Mouse (Mus musculus): ENCODE data around the gene Mfsd12. TPM values are rescaled to one million over a fixed set of nuclear protein-coding genes. Genes with fewer than 3 reads are reported as not detected.

Gene Mfsd12
- polyA plus RNA-seq (2015; fragmentation: Nextera tagmentation; extraction: Ambion mirVana) = 36.3 and 38.1 TPM in 2 replicates

DNA sequence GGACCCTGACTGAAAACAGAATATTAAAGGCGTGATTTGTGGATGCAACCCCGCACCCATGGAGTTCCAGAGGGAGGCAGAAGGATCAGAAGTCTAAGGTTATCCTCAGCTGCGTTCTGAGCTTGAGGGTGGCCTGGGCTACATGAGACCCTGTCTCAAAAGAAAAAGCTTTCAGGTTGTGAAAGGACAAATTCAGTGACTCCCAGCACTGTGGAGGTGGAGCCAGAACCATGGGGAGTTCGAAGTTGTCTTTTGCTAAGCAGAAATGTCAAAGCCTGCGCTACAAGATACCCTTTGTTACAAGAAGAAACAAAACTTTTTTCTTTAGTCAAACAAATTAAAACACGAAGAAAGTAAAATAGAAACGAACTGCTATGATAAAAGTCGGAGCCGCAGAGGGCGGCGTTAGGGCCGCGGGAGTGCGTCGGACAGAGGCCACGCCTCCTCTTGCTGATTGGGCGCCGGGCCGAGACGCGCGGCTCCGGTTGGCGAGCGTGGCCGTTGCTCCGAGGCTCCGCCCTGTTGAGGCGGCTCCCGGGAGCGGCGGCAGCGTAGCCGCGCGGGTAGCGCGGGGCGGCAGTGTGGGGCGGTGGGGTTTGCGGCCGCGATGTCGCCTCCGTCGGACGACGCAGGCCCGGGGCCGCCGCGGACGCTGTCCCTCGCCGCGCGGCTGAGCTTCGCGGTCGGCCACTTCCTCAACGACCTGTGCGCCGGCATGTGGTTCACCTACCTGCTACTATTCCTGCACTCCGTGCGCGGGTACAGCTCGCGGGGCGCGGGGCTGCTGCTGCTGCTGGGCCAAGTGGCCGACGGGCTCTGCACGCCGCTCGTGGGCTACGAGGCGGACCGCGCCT lies at the start of gene Mfsd12:
Gene Mfsd12, plus strand, starts transcription at position 501 of the 854 bp plus-strand sequence.
- peak; percentile 93 for DNase-seq (ENCODE audit: low spot score)

DNA sequence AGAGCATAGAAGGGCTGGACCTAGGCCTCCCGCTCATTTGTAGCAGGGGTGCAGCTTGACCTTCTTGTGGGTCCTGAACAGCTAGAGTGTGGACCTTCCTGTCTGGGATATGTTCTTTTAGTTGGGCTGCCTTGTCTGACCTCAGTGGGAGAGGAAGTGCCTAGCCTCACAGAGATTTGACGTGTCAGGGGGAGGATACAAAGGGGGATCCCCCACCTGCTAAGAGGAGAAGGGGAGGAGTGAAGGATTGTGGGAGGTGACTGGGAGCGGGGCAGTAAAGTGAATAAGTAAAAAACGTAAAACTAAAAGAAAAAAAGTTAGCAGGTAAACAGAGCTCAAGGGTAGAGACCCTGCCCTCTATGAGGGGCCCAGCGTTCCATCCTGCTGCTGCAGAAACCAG lies 47.7 kb upstream of the Mfsd12 start:
- no peak for DNase-seq (ENCODE audit: low spot score)

DNA sequence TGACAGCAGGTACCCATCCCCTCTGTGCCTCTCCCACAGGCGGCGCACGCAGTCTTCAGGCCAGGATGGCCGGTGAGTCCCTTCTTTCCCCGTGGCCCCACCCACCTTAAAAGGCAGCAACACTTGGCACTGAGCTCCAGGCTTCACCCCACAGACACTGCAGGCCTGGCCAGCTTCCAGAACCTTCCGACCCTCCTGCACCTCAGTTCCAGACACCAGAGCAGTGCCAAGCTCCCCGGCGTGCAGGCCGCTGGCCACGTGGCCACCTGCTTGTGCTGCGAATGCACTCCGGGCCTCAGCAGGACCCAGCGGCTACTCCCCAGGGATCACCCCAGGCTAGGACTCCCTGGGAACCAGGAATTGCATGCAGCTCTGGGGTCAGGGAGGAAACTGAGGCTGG lies 43.7 kb upstream of the Mfsd12 start:
- no peak for DNase-seq (ENCODE audit: low spot score)

DNA sequence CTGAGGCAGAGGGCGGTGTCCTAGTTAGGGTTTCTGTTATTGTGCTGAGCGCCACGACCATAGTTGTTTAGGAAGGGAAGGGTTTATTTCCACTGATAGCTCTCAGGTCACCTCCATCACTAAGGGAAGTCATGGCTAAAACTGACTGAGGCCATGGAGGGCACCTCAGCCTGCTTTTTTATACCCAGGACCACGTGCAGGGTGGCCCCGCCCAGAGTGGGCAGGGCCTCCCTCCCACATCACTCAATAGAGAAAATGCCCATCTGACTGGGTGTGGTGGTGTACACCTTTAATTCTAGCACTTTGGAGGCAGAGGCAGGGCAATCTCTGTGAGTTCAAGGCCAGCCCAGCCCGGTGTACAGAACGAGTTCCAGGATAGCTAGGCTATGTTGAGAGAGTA lies 43.1 kb upstream of the Mfsd12 start:
- DNase-seq (ENCODE audit: low spot score) = no peak

DNA sequence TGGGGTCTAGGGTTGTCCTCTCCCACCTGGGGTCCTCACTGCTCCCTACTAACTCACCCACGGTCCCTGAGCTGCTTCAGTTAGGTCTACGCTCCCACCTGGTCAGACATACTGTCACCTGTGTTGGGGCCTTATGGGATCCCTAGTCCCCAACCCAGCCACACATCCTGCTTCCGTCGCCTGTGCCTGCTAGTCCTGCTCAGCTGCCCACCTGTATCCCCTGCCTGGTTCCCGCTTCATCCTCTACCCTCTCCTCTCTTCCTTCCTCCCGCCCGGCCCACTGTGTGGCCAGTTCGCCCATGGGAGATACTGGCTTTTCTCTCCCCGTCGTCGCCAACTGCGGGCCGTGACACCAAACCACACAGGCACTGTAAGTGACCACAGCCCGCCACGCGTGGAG lies 41.7 kb upstream of the Mfsd12 start:
- no peak for DNase-seq (ENCODE audit: low spot score)

DNA sequence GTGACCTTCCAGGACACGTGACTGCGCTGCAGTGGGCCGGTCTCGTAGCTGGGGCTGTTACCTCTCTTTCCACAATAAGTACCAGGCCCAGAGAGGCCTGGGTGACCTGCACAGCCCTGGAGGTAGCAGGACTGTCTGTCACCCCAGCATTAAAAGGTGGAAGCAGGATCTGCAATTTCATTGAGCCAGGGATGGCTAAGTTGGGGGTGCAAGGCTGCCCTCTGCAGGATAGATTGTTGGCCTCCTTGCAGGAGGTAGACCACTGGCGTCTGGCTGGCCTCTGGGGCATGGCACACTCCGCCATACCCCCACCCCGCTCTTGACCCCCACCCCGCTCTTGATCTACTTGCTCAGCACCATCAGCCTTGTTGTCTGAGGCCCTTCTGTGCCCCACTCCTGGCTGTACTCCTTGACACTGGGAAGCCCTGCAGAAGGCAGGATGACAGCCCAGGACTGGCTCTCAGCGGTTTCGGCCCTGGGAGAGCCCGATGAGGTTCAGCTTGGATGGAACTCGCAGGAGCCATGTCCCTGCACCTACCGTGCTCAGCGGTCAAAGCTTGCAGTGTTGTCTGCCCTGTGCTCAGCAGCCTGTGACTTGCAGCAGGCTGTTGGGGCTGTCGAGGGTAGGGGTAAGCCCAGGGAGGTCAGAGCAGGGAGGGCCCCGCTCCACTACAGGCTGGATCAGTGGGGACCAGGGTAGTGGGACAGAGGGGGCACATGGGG lies 40.8 kb upstream of the Mfsd12 start:
- DNase-seq (ENCODE audit: low spot score) = no peak

DNA sequence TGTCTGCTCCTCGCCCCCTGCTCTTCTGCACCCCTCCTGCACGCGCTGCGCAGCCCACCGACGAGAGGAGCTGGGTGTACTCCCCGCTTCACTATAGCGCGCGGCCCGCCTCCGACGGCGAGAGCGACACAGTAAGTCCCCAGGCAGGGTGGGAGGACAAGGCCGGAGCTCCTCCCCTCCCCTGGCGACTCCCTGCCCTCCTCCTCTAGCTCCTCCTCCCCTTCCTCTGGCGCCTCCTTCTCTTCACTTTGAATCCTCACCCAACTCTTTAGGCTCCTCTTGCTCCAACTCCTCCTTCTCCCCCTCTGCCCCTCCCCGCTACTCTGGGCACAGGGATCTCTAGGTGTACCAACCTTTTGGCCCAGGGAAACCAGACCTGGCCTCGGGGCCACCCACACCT lies 40.0 kb upstream of the Mfsd12 start:
- no peak for DNase-seq (ENCODE audit: low spot score)

DNA sequence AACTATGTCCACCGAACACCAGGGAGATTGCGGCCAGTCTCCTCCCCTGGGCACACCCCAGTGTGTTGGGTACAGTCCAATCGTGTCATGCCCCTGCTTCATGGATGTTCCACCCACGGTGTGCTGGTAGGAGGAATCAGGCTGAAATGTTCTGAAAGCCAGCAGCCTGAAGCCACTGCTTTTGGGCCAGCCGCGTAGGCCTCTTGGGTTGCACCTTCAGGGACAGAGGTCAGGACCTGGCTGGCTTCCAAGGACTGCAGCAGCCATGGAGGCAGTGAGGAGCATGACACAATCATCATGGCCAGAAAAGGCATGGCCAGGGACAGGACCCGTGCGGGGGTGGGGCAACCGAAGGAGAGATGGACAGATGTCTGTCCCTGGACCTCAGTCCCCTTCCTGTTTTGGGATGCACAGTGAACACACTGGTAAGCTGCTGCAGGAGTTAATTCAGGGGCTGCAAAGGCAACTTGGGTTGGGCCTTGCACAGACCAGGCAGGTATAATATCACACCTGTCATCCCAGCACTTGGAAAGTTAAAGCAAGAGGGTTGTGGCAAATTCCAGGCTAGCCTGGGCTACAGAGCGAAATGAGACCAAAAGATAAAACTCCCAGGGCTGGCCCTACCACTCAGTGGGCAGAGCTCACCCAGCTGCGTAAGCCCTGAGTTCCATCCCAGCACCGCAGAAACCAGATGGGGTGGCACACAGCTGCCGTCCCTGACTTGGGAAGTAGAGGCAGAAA lies 38.5 kb upstream of the Mfsd12 start:
- DNase-seq (ENCODE audit: low spot score) = no peak

DNA sequence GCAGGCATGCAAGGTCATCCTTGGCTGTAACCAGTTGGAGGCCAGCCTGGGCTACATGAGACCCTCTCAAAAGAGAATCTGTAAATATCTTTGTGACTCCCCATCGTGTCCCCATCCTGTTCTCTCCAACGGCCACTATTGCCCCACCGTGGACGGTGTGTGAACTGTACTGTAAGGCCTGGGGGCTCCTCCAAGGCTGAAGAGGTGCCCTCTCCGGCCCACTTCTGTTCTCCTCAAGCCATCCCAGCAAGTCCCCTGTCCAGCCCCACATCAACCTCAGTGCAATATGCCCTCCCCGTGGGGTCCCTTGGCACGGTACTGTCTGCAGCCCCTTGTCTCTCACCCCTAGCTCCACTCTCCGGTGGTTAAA lies 38.0 kb upstream of the Mfsd12 start:
- DNase-seq (ENCODE audit: low spot score) = no peak

DNA sequence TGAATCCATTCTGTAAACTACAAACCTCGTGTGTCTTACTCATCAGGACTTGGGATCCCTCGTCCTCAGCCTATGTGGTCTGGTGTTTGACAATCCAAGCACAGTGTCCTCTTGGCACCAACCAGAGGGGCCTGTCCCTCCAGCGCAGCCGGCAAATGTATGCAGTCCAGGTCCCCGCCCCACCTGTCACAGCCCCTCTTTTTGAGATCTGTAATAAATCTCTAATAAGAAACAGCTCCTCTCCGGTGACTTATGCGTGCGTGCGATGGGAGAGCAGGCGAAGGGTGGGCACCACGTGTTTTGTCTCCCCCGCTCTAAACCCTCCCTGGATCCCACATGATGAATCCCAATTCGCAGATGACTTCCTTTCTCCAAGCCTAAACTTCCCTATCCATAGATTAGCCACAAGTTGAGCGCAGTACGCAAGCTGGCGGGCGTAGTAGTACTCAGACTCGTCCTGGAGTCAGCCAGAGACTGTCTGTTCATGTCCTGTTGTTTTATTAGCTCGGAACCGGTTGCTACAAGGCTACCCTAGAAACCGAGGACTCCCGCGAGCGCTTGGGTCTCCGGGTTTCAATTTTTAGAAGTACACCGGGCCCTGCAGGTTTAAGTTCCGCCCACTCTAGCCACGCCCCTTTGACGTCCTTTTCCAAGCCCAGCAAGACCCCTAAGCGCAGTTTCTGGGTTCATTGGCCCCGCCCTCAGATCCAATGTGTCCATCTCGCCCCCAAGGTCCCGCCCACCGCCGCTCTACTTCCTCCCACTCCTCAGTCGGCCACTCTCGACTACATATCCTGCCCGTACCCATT lies 37.3 kb upstream of the Mfsd12 start:
- DNase-seq (ENCODE audit: low spot score) = peak; percentile 34

DNA sequence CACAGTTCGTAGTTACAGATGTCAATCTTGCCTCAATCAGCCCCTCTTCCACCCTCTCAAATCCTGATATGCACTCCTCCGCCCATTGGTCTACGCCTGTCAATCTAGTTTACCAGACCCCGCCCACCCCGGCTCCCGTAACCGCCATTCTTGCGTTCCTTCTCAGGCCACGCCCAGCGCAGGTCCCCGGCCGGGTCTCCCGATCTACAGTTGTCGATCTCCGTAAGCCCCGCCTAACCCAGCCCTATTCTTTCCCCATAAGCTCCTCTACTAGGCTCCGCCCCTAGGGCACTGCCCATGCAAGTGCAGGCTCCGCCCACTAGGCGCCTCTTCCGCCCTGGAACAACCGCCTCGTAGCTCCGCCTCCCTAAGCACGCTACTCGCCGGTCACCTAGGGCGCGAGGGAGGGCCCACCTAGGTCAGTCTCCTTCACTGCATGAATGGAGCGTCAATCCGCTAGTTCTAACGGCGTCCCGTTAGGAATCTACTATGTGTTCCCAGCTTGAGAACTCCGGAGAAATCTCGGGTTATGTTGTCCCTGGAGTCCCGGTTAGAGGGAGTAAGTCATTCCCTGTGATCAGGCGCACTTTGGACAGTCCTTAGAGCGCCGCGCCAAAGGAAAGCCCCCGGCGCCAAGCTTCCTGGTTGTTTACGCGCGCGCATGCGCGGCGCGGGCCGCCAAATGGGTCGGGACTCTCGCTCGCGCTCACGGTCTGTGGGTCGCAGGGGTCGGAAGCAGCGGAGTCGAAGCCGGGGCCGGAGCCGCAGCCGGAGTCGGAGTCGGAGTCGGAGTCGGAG lies 36.5 kb upstream of the Mfsd12 start, which contains the start of gene Cactin:
Gene Cactin, plus strand, starts transcription at position 554 of the 798 bp plus-strand sequence.
- DNase-seq (ENCODE audit: low spot score) = peak; percentile 100

DNA sequence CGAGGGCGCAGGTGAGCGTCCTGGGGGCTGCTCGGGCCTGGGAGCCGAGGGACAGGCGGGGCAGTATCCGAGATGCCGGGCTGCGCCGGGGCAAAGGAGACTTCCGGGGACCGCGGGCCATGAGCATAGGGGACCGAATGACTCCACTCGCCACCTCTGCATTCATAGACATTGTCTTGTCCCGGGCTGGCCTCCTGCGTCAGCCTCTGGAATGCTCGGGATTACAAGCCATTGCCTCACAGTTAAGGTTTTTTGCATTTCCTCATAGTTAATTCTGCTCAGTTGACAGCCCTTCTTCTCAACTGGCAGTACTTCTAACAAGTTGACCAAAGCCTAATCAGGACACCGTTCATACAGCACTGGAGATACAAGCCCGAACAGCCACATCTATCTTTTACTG lies 35.9 kb upstream of the Mfsd12 start:
- no peak for DNase-seq (ENCODE audit: low spot score)

DNA sequence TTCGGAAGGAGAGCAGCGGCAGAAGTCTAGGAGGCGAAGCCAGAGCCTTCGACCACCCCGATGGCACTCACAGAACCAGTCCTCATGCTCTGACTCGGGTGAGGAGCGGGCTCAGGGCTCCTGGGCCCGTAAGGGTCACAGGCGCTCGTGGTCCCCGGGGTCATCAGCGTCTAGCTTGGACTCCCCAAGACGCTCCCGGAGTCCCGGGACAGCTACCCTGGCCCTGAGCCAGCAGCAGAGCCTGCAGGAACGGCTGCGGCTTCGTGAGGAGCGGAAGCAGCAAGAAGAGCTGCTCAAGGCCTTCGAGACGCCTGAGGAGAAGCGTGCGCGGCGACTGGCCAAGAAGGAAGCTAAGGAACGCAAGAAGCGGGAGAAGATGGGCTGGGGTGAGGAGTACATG lies 34.8 kb upstream of the Mfsd12 start:
- no peak for DNase-seq (ENCODE audit: low spot score)

DNA sequence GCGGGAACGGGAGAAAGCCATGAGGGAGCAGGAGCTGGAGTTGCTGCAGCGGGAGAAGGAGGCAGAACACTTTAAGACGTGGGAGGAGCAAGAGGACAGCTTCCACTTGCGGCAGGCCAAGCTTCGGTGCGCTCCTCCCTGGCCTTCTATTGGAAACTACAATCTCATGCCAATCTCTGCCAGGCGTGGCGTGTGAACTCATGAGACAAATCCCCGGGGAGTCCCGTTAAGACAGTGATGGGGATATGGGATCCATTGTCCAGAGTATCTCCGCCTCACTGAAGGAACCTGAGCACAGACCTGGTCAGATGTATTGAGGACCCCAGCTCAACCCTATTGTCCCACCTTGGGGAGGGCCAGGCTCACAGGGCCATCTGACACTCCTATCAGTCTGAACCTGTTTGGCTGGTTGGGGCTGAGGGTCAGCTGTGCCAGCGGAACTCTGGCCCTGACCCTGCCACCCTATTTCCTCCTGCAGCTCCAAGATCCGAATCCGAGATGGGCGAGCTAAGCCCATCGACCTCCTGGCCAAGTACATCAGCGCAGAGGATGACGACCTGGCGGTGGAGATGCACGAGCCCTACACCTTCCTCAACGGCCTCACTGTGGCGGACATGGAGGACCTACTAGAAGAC lies 34.0 kb upstream of the Mfsd12 start:
- DNase-seq (ENCODE audit: low spot score) = no peak

DNA sequence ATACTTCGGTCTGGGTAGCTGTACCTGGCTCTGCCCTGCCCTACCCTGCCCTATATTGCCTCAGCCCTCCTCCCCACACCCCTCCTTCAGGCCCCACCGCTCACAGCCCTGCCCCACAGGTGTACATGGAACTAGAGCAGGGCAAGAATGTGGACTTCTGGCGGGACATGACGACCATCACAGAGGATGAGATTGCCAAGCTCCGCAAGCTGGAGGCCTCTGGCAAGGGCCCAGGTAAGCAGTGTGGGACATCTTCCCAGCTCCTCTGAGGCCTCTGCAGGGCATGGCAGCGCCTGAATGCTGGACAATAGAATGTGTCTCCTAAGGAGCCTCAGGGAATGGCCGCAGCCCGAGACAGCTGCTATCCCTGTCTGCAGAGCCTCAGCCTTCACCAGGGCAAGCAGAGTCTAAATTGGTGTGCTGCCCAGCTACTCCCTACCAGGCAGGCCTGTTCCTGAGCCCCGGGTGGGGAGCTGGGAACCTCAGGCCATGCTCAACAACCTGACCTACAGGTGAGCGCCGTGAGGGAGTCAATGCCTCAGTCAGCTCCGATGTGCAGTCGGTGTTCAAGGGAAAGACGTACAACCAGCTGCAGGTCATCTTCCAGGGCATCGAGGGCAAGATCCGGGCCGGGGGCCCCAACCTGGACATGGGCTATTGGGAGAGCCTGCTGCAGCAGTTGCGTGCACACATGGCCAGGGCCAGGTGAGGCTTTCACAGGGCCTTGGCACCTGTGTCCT lies 33.3 kb upstream of the Mfsd12 start:
- no peak for DNase-seq (ENCODE audit: low spot score)

DNA sequence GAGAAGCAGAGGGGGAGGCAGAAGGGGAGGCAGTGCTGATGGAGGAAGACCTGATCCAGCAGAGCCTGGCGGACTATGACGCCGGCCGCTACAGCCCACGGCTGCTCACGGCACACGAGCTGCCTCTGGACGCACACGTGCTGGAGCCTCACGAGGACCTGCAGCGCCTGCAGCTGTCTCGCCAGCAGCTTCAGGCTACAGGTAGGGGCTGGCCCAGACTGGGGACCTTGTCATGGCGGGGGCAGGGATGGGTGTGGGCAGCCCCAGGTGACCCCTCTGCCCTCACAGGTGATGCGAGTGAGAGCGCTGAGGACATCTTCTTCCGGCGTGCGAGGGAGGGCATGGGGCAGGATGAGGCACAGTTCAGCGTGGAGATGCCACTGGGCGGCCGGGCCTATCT lies 32.1 kb upstream of the Mfsd12 start:
- DNase-seq (ENCODE audit: low spot score) = no peak

DNA sequence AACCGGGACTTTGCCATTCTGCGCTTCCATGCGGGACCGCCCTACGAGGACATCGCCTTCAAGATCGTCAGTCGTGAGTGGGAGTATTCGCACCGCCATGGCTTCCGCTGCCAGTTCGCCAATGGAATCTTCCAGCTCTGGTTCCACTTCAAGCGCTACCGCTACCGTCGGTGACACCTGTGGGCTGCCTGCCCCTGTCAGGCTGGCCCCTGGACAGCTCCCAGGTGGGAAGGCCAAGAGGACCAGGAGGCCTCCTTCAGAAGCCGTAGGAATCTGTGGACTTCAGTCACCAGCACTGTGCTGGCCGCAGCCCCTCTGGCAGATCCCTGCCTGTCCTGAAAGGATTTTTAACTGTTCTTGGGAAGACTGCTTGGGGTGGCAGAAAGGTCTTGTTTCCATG lies 31.5 kb upstream of the Mfsd12 start:
- DNase-seq (ENCODE audit: low spot score) = no peak

DNA sequence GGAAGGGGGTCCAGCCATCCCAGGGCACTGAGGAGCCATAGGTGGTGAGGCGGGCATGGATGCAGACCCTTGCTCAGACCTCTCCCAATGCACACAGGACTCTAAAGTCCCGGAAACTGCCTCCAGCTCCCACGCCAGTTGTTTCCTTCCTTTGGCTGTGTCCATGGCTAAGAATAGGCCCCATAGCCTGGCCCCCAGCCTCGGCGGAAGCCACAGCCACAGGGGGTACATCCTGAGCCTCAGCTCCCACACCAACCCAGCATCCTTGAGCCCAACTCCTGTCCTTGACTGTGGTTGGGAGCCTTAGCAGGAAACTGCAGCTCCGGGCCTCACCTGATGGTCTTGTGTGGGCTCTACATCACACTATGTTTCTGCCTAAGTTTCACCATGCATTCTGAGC lies 30.4 kb upstream of the Mfsd12 start:
- peak; percentile 19 for DNase-seq (ENCODE audit: low spot score)

DNA sequence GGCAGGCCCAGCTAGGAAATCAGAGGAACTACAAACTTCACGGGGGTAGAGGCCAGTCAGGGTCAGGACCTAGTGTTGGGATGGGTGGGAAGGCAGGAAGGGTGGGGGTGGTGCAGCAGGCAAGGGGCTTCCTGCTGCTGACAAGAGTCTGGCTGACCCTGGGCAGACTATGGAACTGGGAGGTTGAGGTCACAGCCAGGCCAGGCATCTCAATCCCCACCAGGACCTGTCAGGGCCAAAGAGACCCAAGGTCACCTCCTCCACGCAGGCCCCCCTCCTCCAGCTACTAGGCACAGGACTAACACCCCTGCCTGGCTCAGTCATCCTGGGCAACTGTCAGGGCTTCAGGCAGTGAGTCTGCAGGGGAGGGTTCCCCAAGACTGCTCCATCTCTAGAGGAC lies 29.3 kb upstream of the Mfsd12 start:
- DNase-seq (ENCODE audit: low spot score) = no peak

Measured in thymus, postnatal 0 days (tissue).